Mouse (Mus musculus) liver, embryonic 13.5 days (tissue): ENCODE measurements around the gene Zfp526. TPM values are rescaled to one million over a fixed set of nuclear protein-coding genes. Genes with fewer than 3 reads are reported as not detected.
"Not testable (repeated sequence)": the region's sequence is repeated elsewhere in the genome, so short reads cannot be mapped to it uniquely, and the experiment has no call there.

Source experiments
- ATAC-seq: fragments of 200-750 bp; cut with Nextera tagmentation; 2 replicates; pipeline ENCODE4 v1.8.0; 2017; ENCODE audit warnings: low read depth, mild to moderate bottlenecking, moderate number of reproducible peaks, moderate library complexity
- DNase-seq: peaks from one replicate; pipeline ENCODE4 v3.0.0; 2022
- H3K27ac ChIP-seq: fragments of 300-500 bp; sonication (generic); 2 replicates; pipeline ENCODE4 v1.5.1; 2015; ENCODE audit warnings: moderate library complexity, mild to moderate bottlenecking, inconsistent platforms
- H3K27me3 ChIP-seq: fragments of 300-500 bp; sonication (generic); 2 replicates; pipeline ENCODE4 v1.6.1; 2015; ENCODE audit warnings: mild to moderate bottlenecking, inconsistent platforms
- H3K36me3 ChIP-seq: fragments of 300-500 bp; sonication (generic); 2 replicates; pipeline ENCODE4 v1.6.1; 2015; ENCODE audit warnings: mild to moderate bottlenecking, inconsistent platforms
- H3K4me1 ChIP-seq: fragments of 300-500 bp; sonication (generic); replicated peaks from 2 replicates; pipeline ENCODE4 v1.6.1; 2015; ENCODE audit warnings: inconsistent platforms
- H3K4me2 ChIP-seq: fragments of 300-500 bp; sonication (generic); 2 replicates; pipeline ENCODE4 v1.6.1; 2015; ENCODE audit warnings: inconsistent platforms, mild to moderate bottlenecking, moderate library complexity
- H3K4me3 ChIP-seq: fragments of 300-500 bp; sonication (generic); replicated peaks from 2 replicates; pipeline ENCODE4 v1.5.1; 2015; ENCODE audit warnings: mild to moderate bottlenecking, inconsistent platforms
- H3K9ac ChIP-seq: fragments of 300-500 bp; sonication (generic); 2 replicates; pipeline ENCODE4 v1.6.1; 2015; ENCODE audit warnings: mild to moderate bottlenecking, inconsistent platforms
- H3K9me3 ChIP-seq: fragments of 300-500 bp; sonication (generic); replicated peaks from 2 replicates; pipeline ENCODE4 v1.6.1; 2016; ENCODE audit warnings: inconsistent platforms
- WGBS: fragments of 180-500 bp; shearing (Covaris S2); methylation state at CpG from one replicate; pipeline ENCODE4 v1.1.7; 2015; ENCODE audit not compliant: insufficient replicate concordance; 5-methylcytosine and 5-hydroxymethylcytosine counted together
- polyA plus RNA-seq: library from polyadenylated mRNA; unstranded; fragments of >200 nt; fragmentation: Nextera tagmentation; extraction: Ambion mirVana; gene quantifications from 2 replicates; pipeline ENCODE4 v1.2.1, GENCODE M21; 2015

Gene Zfp526
- polyA plus RNA-seq, 1 experiment from 2014 or later = 2.0 TPM

GRCm38 (mm10) chr7:25251822-25252221 is 30.6 kb downstream of the Zfp526 start:
- peaks cover 51% of the 10 kb centered on the region for H3K4me1 ChIP-seq
- no peak for ATAC-seq
- no peaks in the 10 kb centered on the region for H3K9me3 ChIP-seq
- no peak for DNase-seq
- peak overlapping the region; percentile 57 for H3K27ac ChIP-seq
- 40% methylated on average over 8 of the region's 8 CpGs for WGBS
- H3K36me3 ChIP-seq = no peaks in the 10 kb centered on the region
- peak overlapping the region; percentile 99 for H3K4me2 ChIP-seq
- peaks cover 6% of the 10 kb centered on the region for H3K27me3 ChIP-seq
- peak overlapping the region; percentile 84 for H3K4me3 ChIP-seq
- H3K9ac ChIP-seq = peak overlapping the region; percentile 90; the same call in 1 of the 2 replicates

- no peak for DNase-seq
- H3K4me3 ChIP-seq = no peak overlapping the region
Measured at GRCm38 (mm10) chr7:25261896-25262295, 40.7 kb downstream of the Zfp526 start.

GRCm38 (mm10) chr7:25263968-25264870 is 43.0 kb downstream of the Zfp526 start:
- H3K36me3 ChIP-seq = no peaks in the 10 kb centered on the region
- no peak overlapping the region for H3K9ac ChIP-seq
- H3K4me1 ChIP-seq = peaks cover 39% of the 10 kb centered on the region
- no peak overlapping the region for H3K4me2 ChIP-seq
- no peak overlapping the region for H3K4me3 ChIP-seq
- H3K27me3 ChIP-seq = no peaks in the 10 kb centered on the region
- H3K27ac ChIP-seq = no peak overlapping the region; the same call in 1 of the 2 replicates
- no peak for ATAC-seq
- WGBS = 46% methylated on average over 17 of the region's 17 CpGs
- DNase-seq = no peak
- no peaks in the 10 kb centered on the region for H3K9me3 ChIP-seq

More at GRCm38 (mm10) chr7:25261896-25262295, 40.7 kb downstream of the Zfp526 start:
- H3K27ac ChIP-seq = no peak overlapping the region
- peaks cover 30% of the 10 kb centered on the region for H3K4me1 ChIP-seq
- no peak for ATAC-seq
- H3K4me2 ChIP-seq = no peak overlapping the region
- H3K36me3 ChIP-seq = no peaks in the 10 kb centered on the region
- H3K9me3 ChIP-seq = no peaks in the 10 kb centered on the region
- no peak overlapping the region for H3K9ac ChIP-seq
- no peaks in the 10 kb centered on the region for H3K27me3 ChIP-seq
- WGBS = 50% methylated on average over 1 of the region's 1 CpGs

GRCm38 (mm10) chr7:25265743-25266142 is 44.5 kb downstream of the Zfp526 start:
- WGBS = 45% methylated on average over 5 of the region's 5 CpGs
- not testable (repeated sequence) for H3K9ac ChIP-seq, H3K4me2 ChIP-seq, DNase-seq, H3K27me3 ChIP-seq, H3K9me3 ChIP-seq, ATAC-seq, H3K27ac ChIP-seq, H3K4me3 ChIP-seq, H3K36me3 ChIP-seq
- H3K4me1 ChIP-seq = peaks cover 54% of the 10 kb centered on the region

GRCm38 (mm10) chr7:25266180-25266962 is 45.1 kb downstream of the Zfp526 start:
- ATAC-seq (no peak), DNase-seq (no peak)
- H3K27ac ChIP-seq = peak overlapping the region; percentile 90; the same call in 1 of the 2 replicates
- peaks cover 60% of the 10 kb centered on the region for H3K4me1 ChIP-seq
- peak overlapping the region; percentile 82 for H3K9ac ChIP-seq
- no peaks in the 10 kb centered on the region for H3K27me3 ChIP-seq
- peaks cover 9% of the 10 kb centered on the region for H3K36me3 ChIP-seq
- H3K4me3 ChIP-seq = peak overlapping the region; percentile 74; the same call in 1 of the 2 replicates
- no peaks in the 10 kb centered on the region for H3K9me3 ChIP-seq
- 67% methylated on average over 8 of the region's 8 CpGs for WGBS
- peak overlapping the region; percentile 81 for H3K4me2 ChIP-seq

- H3K4me1 ChIP-seq = peaks cover 70% of the 10 kb centered on the region
- H3K27ac ChIP-seq = peak within 1 kb of the TSS; percentile 96
- ATAC-seq (peak; percentile 76), DNase-seq (peak; percentile 99)
- H3K9ac ChIP-seq = peak within 1 kb of the TSS; percentile 94
- under 1% methylated on average over 29 of the region's 29 CpGs for WGBS
- H3K9me3 ChIP-seq = no peaks in the 10 kb centered on the region
- no peaks in the 10 kb centered on the region for H3K27me3 ChIP-seq
- peak within 1 kb of the TSS; percentile 94 for H3K4me2 ChIP-seq
- H3K4me3 ChIP-seq = peak within 1 kb of the TSS; percentile 74
- H3K36me3 ChIP-seq = peaks cover 18% of the 10 kb centered on the region
Measured at GRCm38 (mm10) chr7:25267301-25267750, 46.1 kb downstream of the Zfp526 start, which contains the start of gene Cic. Gene Cic (plus strand): TSS chr7:25267704.

GRCm38 (mm10) chr7:25267751-25268463 is 46.7 kb downstream of the Zfp526 start:
- peak overlapping the region; percentile 96 for H3K27ac ChIP-seq
- H3K9ac ChIP-seq = peak overlapping the region; percentile 94
- no peaks in the 10 kb centered on the region for H3K9me3 ChIP-seq
- H3K27me3 ChIP-seq = no peaks in the 10 kb centered on the region
- H3K4me1 ChIP-seq = peaks cover 75% of the 10 kb centered on the region
- peak overlapping the region; percentile 74 for H3K4me3 ChIP-seq
- under 1% methylated on average over 33 of the region's 33 CpGs for WGBS
- peaks cover 24% of the 10 kb centered on the region for H3K36me3 ChIP-seq
- peak; percentile 99 for DNase-seq
- peak overlapping the region; percentile 94 for H3K4me2 ChIP-seq
- ATAC-seq = peak; percentile 89

- H3K4me1 ChIP-seq = peaks cover 82% of the 10 kb centered on the region
- H3K9ac ChIP-seq = peak overlapping the region; percentile 94
- H3K4me3 ChIP-seq = peak overlapping the region; percentile 74
- DNase-seq = no peak
- no peaks in the 10 kb centered on the region for H3K27me3 ChIP-seq
- 2% methylated on average over 7 of the region's 7 CpGs for WGBS
- H3K36me3 ChIP-seq = peaks cover 30% of the 10 kb centered on the region
- H3K27ac ChIP-seq = peak overlapping the region; percentile 96
- H3K4me2 ChIP-seq = peak overlapping the region; percentile 94
- no peaks in the 10 kb centered on the region for H3K9me3 ChIP-seq
- ATAC-seq = no peak
Measured at GRCm38 (mm10) chr7:25268588-25268987, 47.4 kb downstream of the Zfp526 start.

GRCm38 (mm10) chr7:25269029-25269428 is 47.8 kb downstream of the Zfp526 start:
- H3K4me2 ChIP-seq = peak overlapping the region; percentile 94
- peak overlapping the region; percentile 96 for H3K27ac ChIP-seq
- H3K9ac ChIP-seq = peak overlapping the region; percentile 94
- peak overlapping the region; percentile 74 for H3K4me3 ChIP-seq
- H3K9me3 ChIP-seq = no peaks in the 10 kb centered on the region
- peaks cover 82% of the 10 kb centered on the region for H3K4me1 ChIP-seq
- H3K36me3 ChIP-seq = peaks cover 30% of the 10 kb centered on the region
- WGBS = 35% methylated on average over 4 of the region's 4 CpGs
- no peak for DNase-seq
- H3K27me3 ChIP-seq = no peaks in the 10 kb centered on the region
- ATAC-seq = no peak

- ATAC-seq (no peak), DNase-seq (no peak)
- H3K9ac ChIP-seq = peak overlapping the region; percentile 94
- H3K4me1 ChIP-seq = peaks cover 82% of the 10 kb centered on the region
- peak overlapping the region; percentile 96 for H3K27ac ChIP-seq
- H3K27me3 ChIP-seq = no peaks in the 10 kb centered on the region
- H3K4me2 ChIP-seq = peak overlapping the region; percentile 94
- no peaks in the 10 kb centered on the region for H3K9me3 ChIP-seq
- 70% methylated on average over 8 of the region's 8 CpGs for WGBS
- H3K4me3 ChIP-seq = peak overlapping the region; percentile 74
- H3K36me3 ChIP-seq = peaks cover 30% of the 10 kb centered on the region
Measured at GRCm38 (mm10) chr7:25269545-25270271, 48.5 kb downstream of the Zfp526 start.
